Mouse (Mus musculus) brain, embryonic 14.5 days (tissue): ENCODE results near the gene Zdhhc14.

Experiments used
- CTCF ChIP-seq: fragments of 200-500 bp; IDR thresholded peaks from 2 replicates; pipeline ENCODE4 v1.5.1; 2012; ENCODE audit warnings: inconsistent platforms, mild to moderate bottlenecking, moderate library complexity, borderline replicate concordance; ENCODE audit not compliant: insufficient read depth, insufficient read length; ENCODE audit errors: extremely low read depth
- POLR2A ChIP-seq: fragments of 200-500 bp; IDR thresholded peaks from 2 replicates; pipeline ENCODE4 v1.6.1; 2012; ENCODE audit warnings: mild to moderate bottlenecking, inconsistent platforms, borderline replicate concordance; ENCODE audit not compliant: poor library complexity, insufficient read depth, insufficient read length, severe bottlenecking; ENCODE audit errors: extremely low read depth

DNA sequence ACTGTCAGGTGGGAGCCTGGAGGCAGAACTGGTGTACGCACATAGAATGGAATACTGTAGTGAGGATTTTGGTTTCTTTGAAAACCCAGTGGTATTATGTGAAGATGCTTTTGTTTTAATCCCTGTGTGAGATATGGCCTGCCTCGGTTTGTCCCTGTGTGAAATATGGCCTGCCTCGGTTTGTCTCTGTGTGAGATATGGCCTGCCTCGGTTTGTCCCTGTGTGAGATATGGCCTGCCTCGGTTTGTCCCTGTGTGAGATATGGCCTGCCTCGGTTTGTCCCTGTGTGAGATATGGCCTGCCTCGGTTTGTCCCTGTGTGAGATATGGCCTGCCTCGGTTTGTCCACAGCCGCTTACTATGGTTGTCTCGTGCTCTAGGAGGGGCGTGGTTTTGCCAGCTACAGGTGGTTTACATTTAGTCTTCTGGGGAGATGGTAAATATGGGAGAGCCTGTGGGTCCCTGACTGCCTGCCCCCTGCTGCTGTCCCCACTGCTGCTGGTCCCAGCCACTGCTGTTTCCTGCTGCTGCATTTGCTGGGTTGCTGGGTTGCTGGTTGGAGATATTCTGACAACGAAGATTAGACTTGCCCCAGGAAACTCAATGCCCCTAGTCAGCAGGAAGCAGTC lies 299.9 kb downstream of the Zdhhc14 start:
- TF ChIP-seq CTCF (no peak), POLR2A (no peak)
